Mouse (Mus musculus) 416B (cell line): ENCODE data around the gene Olfr1463.

Experiments
- DNase-seq: peaks from one replicate; pipeline ENCODE4 v3.0.0; 2011; ENCODE audit warnings: low read depth

The Olfr1463 gene

DNA sequence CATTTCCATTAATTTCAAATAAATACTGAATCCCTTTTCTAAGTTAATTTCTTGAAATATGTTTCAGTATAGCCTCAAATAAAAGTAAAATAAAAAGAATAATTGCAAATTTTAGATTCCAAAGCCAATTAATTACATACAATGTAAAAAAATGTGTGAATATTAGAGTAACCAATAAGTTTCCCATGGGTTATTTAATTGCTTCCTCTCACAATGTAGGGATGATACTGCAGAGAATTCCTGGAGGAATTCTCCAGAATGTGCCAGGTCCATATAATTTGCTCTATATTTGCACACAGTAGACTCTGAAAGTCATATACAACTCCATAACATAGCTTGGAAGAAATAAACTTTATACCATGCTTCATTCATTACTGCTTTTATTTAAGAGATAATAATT is at the start of gene Olfr1463:
Gene Olfr1463 (plus strand): TSS at position 301 of the 400 bp plus-strand sequence.
- DNase-seq, result no peak

DNA sequence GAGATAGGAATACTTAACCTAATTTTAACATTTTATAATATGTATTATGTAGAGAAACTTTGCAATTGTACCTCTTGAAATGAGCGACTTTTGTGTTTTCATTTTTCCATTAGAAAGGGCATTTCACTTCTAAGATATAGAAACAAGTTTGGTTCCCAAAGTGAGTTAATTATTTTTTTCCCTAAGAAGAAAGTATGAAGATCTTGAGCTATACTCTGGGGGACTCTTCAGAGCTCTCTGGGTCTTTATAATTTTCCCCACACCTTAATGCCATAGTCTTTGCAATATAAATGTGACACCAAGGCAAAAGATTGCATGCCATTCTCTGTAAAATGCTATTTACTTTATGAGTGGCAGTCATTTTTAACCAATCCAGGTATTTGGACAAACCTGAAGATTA is 45.7 kb upstream of the Olfr1463 start, which contains the start of gene Olfr1462:
Gene Olfr1462 (plus strand): TSS at position 301 of the 400 bp plus-strand sequence.
- no peak for DNase-seq

DNA sequence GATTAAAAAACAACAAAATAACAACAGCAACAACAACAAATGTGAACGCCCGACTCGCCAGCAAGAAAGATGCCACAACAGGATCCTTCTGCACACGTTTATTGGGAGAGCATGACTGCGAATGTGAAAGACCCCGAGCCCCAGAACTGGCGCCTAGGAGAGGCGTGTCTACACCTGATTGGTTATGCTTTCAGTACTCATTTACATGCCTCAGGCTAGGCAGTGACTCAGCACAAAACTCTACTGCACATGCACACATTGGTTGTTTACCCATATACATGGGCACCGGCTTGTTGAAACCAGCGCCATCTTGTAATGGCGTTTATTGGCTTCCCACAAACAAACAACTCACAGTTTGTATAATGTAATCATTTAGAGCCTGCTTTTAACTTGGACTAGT is 9.5 kb upstream of the Olfr1463 start:
- no peak for DNase-seq
